Mouse (Mus musculus): ENCODE measurements at regions not wholly inside any gene's neighbourhood (a gene's known extent, or its start where the extent isn't known, plus 50 kb on each side); places are given as distances from the start of the nearest gene placed in this dataset.

DNA sequence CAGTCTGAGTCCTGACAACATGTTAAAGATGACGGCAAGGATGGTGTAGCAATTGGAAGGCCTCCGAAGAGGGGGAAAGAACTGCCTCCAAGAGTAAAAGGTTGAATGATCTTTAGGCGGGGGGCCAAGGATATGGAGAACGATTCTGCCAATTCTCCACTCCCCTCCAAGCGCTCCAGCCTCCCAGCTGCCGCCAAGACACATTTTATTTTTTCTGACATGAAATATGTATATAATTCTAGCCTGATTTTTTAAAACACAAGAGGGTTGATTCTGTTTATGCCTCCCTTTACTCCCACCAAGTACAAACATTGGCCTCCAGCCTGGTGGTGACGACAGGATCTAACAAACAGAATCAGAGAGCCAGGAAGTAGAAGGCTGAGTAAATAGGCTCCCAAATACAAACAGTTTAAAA is 345.8 kb downstream of the Osr1 start:
- WGBS = 74% methylated on average over 7 of the region's 7 CpGs
- H3K4me2 ChIP-seq (replicated peaks; ENCODE audit: low read depth, low read length, severe bottlenecking) = no peak overlapping the region
- ATAC-seq (ENCODE audit: low FRiP score, low read depth) (no peak; the same call in 1 of the 2 replicates), DNase-seq (ENCODE audit: low spot score) (peak; percentile 72)
- no peak for TF ChIP-seq POLR2A (IDR thresholded peaks at IDR 0.05; ENCODE audit: borderline replicate concordance, extremely low read depth, insufficient read depth, insufficient read length)
- H3K27ac ChIP-seq (replicated peaks; ENCODE audit: low read depth, low read length) = no peak overlapping the region
- H3K4me1 ChIP-seq (ENCODE audit: control insufficient read depth, insufficient read depth, low read length) = no peaks in the 10 kb centered on the region
- H3K36me3 ChIP-seq (ENCODE audit: control insufficient read depth, insufficient read depth, low read length) = no peaks in the 10 kb centered on the region
- no peaks in the 10 kb centered on the region for H3K27me3 ChIP-seq (ENCODE audit: control insufficient read depth, insufficient read depth, low read length)
- H3K9me3 ChIP-seq (ENCODE audit: control insufficient read depth, low read length) = no peaks in the 10 kb centered on the region
- no peak overlapping the region for H3K4me3 ChIP-seq (replicated peaks; ENCODE audit: low read length)
- H3K9ac ChIP-seq (ENCODE audit: low read depth, low read length, severe bottlenecking) = no peak overlapping the region

DNA sequence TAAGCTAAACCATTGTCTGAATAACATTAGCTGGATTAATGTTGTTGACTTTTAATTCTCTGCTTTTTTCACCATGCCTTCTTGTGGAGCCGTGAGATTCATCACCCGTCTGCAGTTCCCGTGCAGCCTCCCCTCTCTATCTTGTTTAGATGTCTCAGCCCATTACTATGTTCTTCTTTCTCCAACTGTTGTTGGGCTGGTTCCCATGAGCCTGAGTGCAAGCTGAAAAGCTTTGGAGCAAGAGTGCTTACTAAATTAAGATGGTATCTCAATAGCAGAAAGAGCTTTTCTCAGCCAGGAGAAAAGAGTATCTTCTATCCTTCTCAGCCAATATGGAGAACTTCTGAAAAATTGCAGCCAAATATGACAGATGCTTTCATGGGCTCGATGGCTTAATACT is 348.1 kb downstream of the Osr1 start:
- WGBS = 84% methylated on average over 4 of the region's 4 CpGs
- Histone ChIP-seq H3K27ac (replicated peaks; ENCODE audit: low read depth, low read length) (no peak overlapping the region), H3K9me3 (ENCODE audit: control insufficient read depth, low read length) (no peaks in the 10 kb centered on the region), H3K9ac (ENCODE audit: low read depth, low read length, severe bottlenecking) (no peak overlapping the region), H3K27me3 (ENCODE audit: control insufficient read depth, insufficient read depth, low read length) (no peaks in the 10 kb centered on the region), H3K36me3 (ENCODE audit: control insufficient read depth, insufficient read depth, low read length) (no peaks in the 10 kb centered on the region), H3K4me3 (replicated peaks; ENCODE audit: low read length) (no peak overlapping the region), H3K4me2 (replicated peaks; ENCODE audit: low read depth, low read length, severe bottlenecking) (no peak overlapping the region), H3K4me1 (ENCODE audit: control insufficient read depth, insufficient read depth, low read length) (no peaks in the 10 kb centered on the region)
- TF ChIP-seq POLR2A (IDR thresholded peaks at IDR 0.05; ENCODE audit: borderline replicate concordance, extremely low read depth, insufficient read depth, insufficient read length) = no peak
- DNase-seq (ENCODE audit: low spot score) = no peak
- no peak for ATAC-seq (ENCODE audit: low FRiP score, low read depth)

DNA sequence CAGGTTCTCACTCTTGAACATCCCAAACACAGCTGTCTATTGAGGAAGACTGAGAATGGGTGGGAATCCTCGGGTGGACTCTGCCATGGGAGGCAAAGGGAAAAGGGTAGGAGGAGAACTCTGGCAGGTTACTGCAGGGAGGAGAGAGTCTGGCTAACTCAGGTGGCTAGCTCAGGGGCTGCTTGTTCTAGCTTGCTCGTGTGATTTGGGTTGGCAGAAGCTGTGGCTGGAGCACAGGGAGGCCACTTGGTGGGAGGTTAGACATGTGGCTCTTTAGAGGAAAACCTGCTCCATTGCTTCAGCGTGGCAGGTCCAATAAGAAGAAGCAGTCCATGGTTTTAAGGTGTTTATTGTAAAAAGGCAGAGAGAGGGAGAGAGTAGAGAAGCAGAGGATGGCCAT is 349.1 kb downstream of the Osr1 start:
- ATAC-seq (ENCODE audit: low FRiP score, low read depth) (no peak), DNase-seq (ENCODE audit: low spot score) (no peak)
- H3K9ac ChIP-seq (ENCODE audit: low read depth, low read length, severe bottlenecking) = no peak overlapping the region
- H3K4me2 ChIP-seq (replicated peaks; ENCODE audit: low read depth, low read length, severe bottlenecking) = no peak overlapping the region
- no peaks in the 10 kb centered on the region for H3K36me3 ChIP-seq (ENCODE audit: control insufficient read depth, insufficient read depth, low read length)
- TF ChIP-seq POLR2A (IDR thresholded peaks at IDR 0.05; ENCODE audit: borderline replicate concordance, extremely low read depth, insufficient read depth, insufficient read length) = no peak
- WGBS = 56% methylated on average over 3 of the region's 3 CpGs
- H3K4me3 ChIP-seq (replicated peaks; ENCODE audit: low read length) = no peak overlapping the region
- H3K4me1 ChIP-seq (ENCODE audit: control insufficient read depth, insufficient read depth, low read length) = no peaks in the 10 kb centered on the region
- H3K9me3 ChIP-seq (ENCODE audit: control insufficient read depth, low read length) = no peaks in the 10 kb centered on the region
- no peaks in the 10 kb centered on the region for H3K27me3 ChIP-seq (ENCODE audit: control insufficient read depth, insufficient read depth, low read length)
- H3K27ac ChIP-seq (replicated peaks; ENCODE audit: low read depth, low read length) = no peak overlapping the region

DNA sequence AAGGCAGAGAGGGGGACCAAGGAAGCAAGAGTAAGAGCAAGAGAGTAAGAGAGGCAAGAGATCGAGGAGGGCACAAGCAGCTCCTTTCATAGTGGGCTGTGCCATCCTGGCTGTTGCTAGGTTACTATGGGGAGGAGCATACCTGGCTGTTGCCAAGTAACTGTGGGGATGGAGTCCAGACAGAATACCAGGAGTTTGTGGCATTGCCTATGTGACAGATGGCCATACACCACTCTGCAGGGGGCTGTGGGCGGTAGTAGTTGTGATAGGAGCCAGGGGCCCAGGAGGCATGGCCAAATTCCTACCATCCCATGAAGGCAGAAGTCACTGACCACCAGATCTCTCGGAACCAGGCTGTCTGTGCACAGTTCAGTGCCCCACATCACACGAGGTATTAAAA is 349.5 kb downstream of the Osr1 start:
- WGBS = 73% methylated on average over 4 of the region's 4 CpGs
- H3K27me3 ChIP-seq (ENCODE audit: control insufficient read depth, insufficient read depth, low read length) = no peaks in the 10 kb centered on the region
- no peaks in the 10 kb centered on the region for H3K9me3 ChIP-seq (ENCODE audit: control insufficient read depth, low read length)
- H3K4me1 ChIP-seq (ENCODE audit: control insufficient read depth, insufficient read depth, low read length) = no peaks in the 10 kb centered on the region
- DNase-seq (ENCODE audit: low spot score) = no peak
- H3K36me3 ChIP-seq (ENCODE audit: control insufficient read depth, insufficient read depth, low read length) = no peaks in the 10 kb centered on the region
- H3K4me2 ChIP-seq (replicated peaks; ENCODE audit: low read depth, low read length, severe bottlenecking) = no peak overlapping the region
- TF ChIP-seq POLR2A (IDR thresholded peaks at IDR 0.05; ENCODE audit: borderline replicate concordance, extremely low read depth, insufficient read depth, insufficient read length) = no peak
- H3K27ac ChIP-seq (replicated peaks; ENCODE audit: low read depth, low read length) = no peak overlapping the region
- ATAC-seq (ENCODE audit: low FRiP score, low read depth) = no peak
- H3K9ac ChIP-seq (ENCODE audit: low read depth, low read length, severe bottlenecking) = no peak overlapping the region
- no peak overlapping the region for H3K4me3 ChIP-seq (replicated peaks; ENCODE audit: low read length)

DNA sequence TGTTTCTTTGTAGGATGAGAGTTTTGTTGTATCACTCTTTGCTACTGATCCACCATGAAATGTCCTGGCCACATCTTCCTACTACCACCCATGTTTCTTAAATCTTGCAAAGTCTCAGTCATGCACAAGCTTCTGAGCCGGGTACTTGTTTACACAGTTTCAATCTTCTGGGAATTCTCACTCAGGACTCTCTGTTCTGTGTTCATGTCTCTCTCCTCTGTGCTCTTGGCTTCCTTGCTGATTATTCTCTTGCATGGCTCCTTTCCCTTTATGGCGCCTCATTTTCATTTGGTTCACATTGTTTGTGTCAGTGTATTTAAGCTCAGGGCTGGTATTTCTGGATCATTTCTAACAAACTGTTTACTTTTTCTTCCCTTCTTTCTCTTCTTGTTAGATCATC is 350.5 kb downstream of the Osr1 start:
- Histone ChIP-seq H3K36me3 (ENCODE audit: control insufficient read depth, insufficient read depth, low read length) (no peaks in the 10 kb centered on the region), H3K4me1 (ENCODE audit: control insufficient read depth, insufficient read depth, low read length) (no peaks in the 10 kb centered on the region), H3K27me3 (ENCODE audit: control insufficient read depth, insufficient read depth, low read length) (no peaks in the 10 kb centered on the region), H3K27ac (replicated peaks; ENCODE audit: low read depth, low read length) (no peak overlapping the region), H3K4me3 (replicated peaks; ENCODE audit: low read length) (no peak overlapping the region), H3K9ac (ENCODE audit: low read depth, low read length, severe bottlenecking) (no peak overlapping the region), H3K9me3 (ENCODE audit: control insufficient read depth, low read length) (no peaks in the 10 kb centered on the region), H3K4me2 (replicated peaks; ENCODE audit: low read depth, low read length, severe bottlenecking) (no peak overlapping the region)
- 88% methylated on average over 2 of the region's 2 CpGs for WGBS
- ATAC-seq (ENCODE audit: low FRiP score, low read depth) (no peak), DNase-seq (ENCODE audit: low spot score) (no peak)
- no peak for TF ChIP-seq POLR2A (IDR thresholded peaks at IDR 0.05; ENCODE audit: borderline replicate concordance, extremely low read depth, insufficient read depth, insufficient read length)

DNA sequence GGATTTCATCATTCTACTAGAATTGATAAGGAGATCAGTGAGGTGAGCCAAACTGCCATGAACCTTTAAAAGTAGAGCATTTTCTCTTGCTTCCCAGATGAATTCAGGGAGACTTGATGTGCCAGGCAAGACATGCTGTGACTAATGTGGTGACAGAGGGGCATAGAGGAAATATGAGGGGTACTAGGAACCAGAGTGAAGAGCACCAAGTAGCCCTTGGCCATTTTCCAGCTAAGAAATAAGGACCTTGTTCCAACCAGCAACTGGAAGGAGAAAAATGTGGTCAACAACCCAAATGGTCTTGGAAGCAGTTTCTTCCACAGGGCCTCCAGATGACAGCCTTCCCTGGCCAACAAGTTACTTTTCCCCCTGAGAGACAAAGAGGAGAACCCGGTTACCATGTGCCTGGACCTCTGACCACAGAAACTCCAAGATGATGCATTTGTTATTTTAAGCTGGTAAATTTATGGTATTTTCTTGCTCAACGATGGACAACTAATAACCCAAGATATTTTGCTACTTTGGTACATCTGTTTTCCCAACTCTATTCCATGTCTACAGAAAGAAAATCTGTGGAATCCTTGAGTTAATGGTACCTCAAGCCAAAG is 351.8 kb downstream of the Osr1 start:
- TF ChIP-seq POLR2A (IDR thresholded peaks at IDR 0.05; ENCODE audit: borderline replicate concordance, extremely low read depth, insufficient read depth, insufficient read length) = no peak
- ATAC-seq (ENCODE audit: low FRiP score, low read depth) = no peak
- no peak for DNase-seq (ENCODE audit: low spot score)
- Histone ChIP-seq H3K4me1 (ENCODE audit: control insufficient read depth, insufficient read depth, low read length) (no peaks in the 10 kb centered on the region), H3K36me3 (ENCODE audit: control insufficient read depth, insufficient read depth, low read length) (no peaks in the 10 kb centered on the region), H3K9me3 (ENCODE audit: control insufficient read depth, low read length) (no peaks in the 10 kb centered on the region), H3K9ac (ENCODE audit: low read depth, low read length, severe bottlenecking) (no peak overlapping the region), H3K27ac (replicated peaks; ENCODE audit: low read depth, low read length) (no peak overlapping the region), H3K4me3 (replicated peaks; ENCODE audit: low read length) (no peak overlapping the region), H3K4me2 (replicated peaks; ENCODE audit: low read depth, low read length, severe bottlenecking) (no peak overlapping the region), H3K27me3 (ENCODE audit: control insufficient read depth, insufficient read depth, low read length) (no peaks in the 10 kb centered on the region)
- 93% methylated on average over 2 of the region's 2 CpGs for WGBS
